Mouse (Mus musculus) liver, embryonic 11.5 days (tissue): ENCODE results near the gene Dcst1. TPM values are rescaled to one million over a fixed set of nuclear protein-coding genes. Genes with fewer than 3 reads are reported as not detected.

Experiments
- ATAC-seq: fragments of 200-750 bp; cut with Nextera tagmentation; replicated peaks from 2 replicates; pipeline ENCODE4 v1.8.0; 2017; ENCODE audit warnings: moderate number of reproducible peaks, mild to moderate bottlenecking, moderate TSS enrichment, moderate library complexity; ENCODE audit not compliant: low FRiP score
- DNase-seq: peaks from one replicate; pipeline ENCODE4 v3.0.0-alpha.2; 2017; ENCODE audit warnings: low spot score
- H3K27ac ChIP-seq: fragments of 300-500 bp; sonication (generic); 2 replicates; pipeline ENCODE4 v1.5.1; 2014; ENCODE audit warnings: mild to moderate bottlenecking, low read depth, low read length, control low read depth
- H3K27me3 ChIP-seq: fragments of 300-500 bp; sonication (generic); replicated peaks from 2 replicates; pipeline ENCODE4 v1.6.1; 2014; ENCODE audit warnings: low read length, mixed read lengths; ENCODE audit not compliant: control insufficient read depth, insufficient read depth
- H3K36me3 ChIP-seq: fragments of 300-500 bp; sonication (generic); 2 replicates; pipeline ENCODE4 v1.6.1; 2014; ENCODE audit warnings: mild to moderate bottlenecking, low read length, moderate library complexity, mixed read lengths; ENCODE audit not compliant: control insufficient read depth, insufficient read depth
- H3K4me1 ChIP-seq: fragments of 300-500 bp; sonication (generic); replicated peaks from 2 replicates; pipeline ENCODE4 v1.6.1; 2014; ENCODE audit warnings: low read length, mixed read lengths; ENCODE audit not compliant: control insufficient read depth, insufficient read depth
- H3K4me2 ChIP-seq: fragments of 300-500 bp; sonication (generic); 2 replicates; pipeline ENCODE4 v1.6.1; 2014; ENCODE audit warnings: mild to moderate bottlenecking, control low read depth, moderate library complexity
- H3K4me3 ChIP-seq: fragments of 300-500 bp; sonication (generic); 2 replicates; pipeline ENCODE4 v1.5.1; 2014; ENCODE audit warnings: low read depth, low read length, control low read depth
- H3K9ac ChIP-seq: fragments of 300-500 bp; sonication (generic); 2 replicates; pipeline ENCODE4 v1.6.1; 2014; ENCODE audit warnings: low read depth, low read length, control low read depth
- H3K9me3 ChIP-seq: fragments of 300-500 bp; sonication (generic); 2 replicates; pipeline ENCODE4 v1.6.1; 2016; ENCODE audit warnings: low read length, inconsistent platforms, mixed read lengths; ENCODE audit not compliant: control insufficient read depth
- WGBS: fragments of 180-500 bp; shearing (Covaris S2); extraction: QIAGEN DNeasy Blood & Tissue Kit; methylation state at CpG from one replicate; pipeline ENCODE4 v1.1.7; 2014; 5-methylcytosine and 5-hydroxymethylcytosine counted together
- polyA plus RNA-seq: library from polyadenylated mRNA; unstranded; fragments of >200 nt; fragmentation: Nextera tagmentation; extraction: Ambion mirVana; gene quantifications from 2 replicates; pipeline ENCODE4 v1.2.1, GENCODE M21; 2014

Gene Dcst1
- polyA plus RNA-seq, 1 experiment from 2014 or later = not detected

GRCm38 (mm10) chr3:89346815-89347540 is 18.1 kb downstream of the Dcst1 start:
- Histone ChIP-seq H3K36me3 (no peaks in the 10 kb centered on the region), H3K27ac (no peak overlapping the region), H3K27me3 (peaks cover 18% of the 10 kb centered on the region), H3K4me1 (peaks cover 9% of the 10 kb centered on the region), H3K9ac (no peak overlapping the region), H3K4me2 (no peak overlapping the region), H3K4me3 (no peak overlapping the region), H3K9me3 (no peaks in the 10 kb centered on the region)
- DNase-seq = no peak
- 68% methylated on average over 10 of the region's 10 CpGs for WGBS
- no peak for ATAC-seq

GRCm38 (mm10) chr3:89343279-89343678 is 21.8 kb downstream of the Dcst1 start:
- H3K27ac ChIP-seq = no peak overlapping the region
- H3K36me3 ChIP-seq = no peaks in the 10 kb centered on the region; the same call in 1 of the 2 replicates
- 81% methylated on average over 7 of the region's 7 CpGs for WGBS
- no peaks in the 10 kb centered on the region for H3K9me3 ChIP-seq
- H3K27me3 ChIP-seq = peaks cover 4% of the 10 kb centered on the region
- no peak overlapping the region for H3K9ac ChIP-seq
- no peak overlapping the region for H3K4me3 ChIP-seq
- ATAC-seq (no peak), DNase-seq (no peak)
- peaks cover 13% of the 10 kb centered on the region for H3K4me1 ChIP-seq
- no peak overlapping the region for H3K4me2 ChIP-seq

GRCm38 (mm10) chr3:89341794-89342193 is 23.3 kb downstream of the Dcst1 start:
- 88% methylated on average over 4 of the region's 4 CpGs for WGBS
- no peak overlapping the region for H3K27ac ChIP-seq
- no peak for ATAC-seq
- no peak overlapping the region for H3K9ac ChIP-seq
- H3K36me3 ChIP-seq = no peaks in the 10 kb centered on the region; the same call in 1 of the 2 replicates
- H3K4me2 ChIP-seq = no peak overlapping the region
- peaks cover 5% of the 10 kb centered on the region; the same call in 1 of the 2 replicates for H3K27me3 ChIP-seq
- no peak for DNase-seq
- H3K4me1 ChIP-seq = peaks cover 21% of the 10 kb centered on the region
- H3K9me3 ChIP-seq = no peaks in the 10 kb centered on the region
- H3K4me3 ChIP-seq = no peak overlapping the region

- Histone ChIP-seq H3K36me3 (no peaks in the 10 kb centered on the region; the same call in 1 of the 2 replicates), H3K4me1 (peaks cover 27% of the 10 kb centered on the region), H3K9ac (no peak overlapping the region), H3K27me3 (peaks cover 5% of the 10 kb centered on the region; the same call in 1 of the 2 replicates), H3K4me2 (peak overlapping the region; percentile 51), H3K9me3 (no peaks in the 10 kb centered on the region), H3K27ac (no peak overlapping the region), H3K4me3 (peak overlapping the region; percentile 28)
- 12% methylated on average over 11 of the region's 11 CpGs for WGBS
- DNase-seq = peak; percentile 76
- ATAC-seq = peak; percentile 27; the same call in 1 of the 2 replicates
Observed at GRCm38 (mm10) chr3:89340465-89340864, 24.6 kb downstream of the Dcst1 start.

GRCm38 (mm10) chr3:89339416-89339815 is 25.6 kb downstream of the Dcst1 start:
- 30% methylated on average over 8 of the region's 8 CpGs for WGBS
- Histone ChIP-seq H3K9ac (no peak overlapping the region), H3K4me3 (0 out of 2 replicates have a peak overlapping the region, but pooled peaks have one; percentile 1), H3K4me1 (peaks cover 27% of the 10 kb centered on the region), H3K36me3 (no peaks in the 10 kb centered on the region; the same call in 1 of the 2 replicates), H3K27ac (no peak overlapping the region; the same call in 1 of the 2 replicates), H3K9me3 (no peaks in the 10 kb centered on the region), H3K4me2 (no peak overlapping the region), H3K27me3 (peaks cover 5% of the 10 kb centered on the region; the same call in 1 of the 2 replicates)
- ATAC-seq (no peak), DNase-seq (peak; percentile 74)

GRCm38 (mm10) chr3:89337721-89338578 is 27.1 kb downstream of the Dcst1 start, which contains the start of gene Efna4:
TSS of gene Efna4 (minus strand) at chr3:89338028.
- Histone ChIP-seq H3K36me3 (peaks cover 6% of the 10 kb centered on the region; the same call in 1 of the 2 replicates), H3K4me3 (peak within 1 kb of the TSS; percentile 67), H3K4me2 (peak within 1 kb of the TSS; percentile 82), H3K9ac (peak within 1 kb of the TSS; percentile 64), H3K27ac (peak within 1 kb of the TSS; percentile 68), H3K27me3 (peaks cover 14% of the 10 kb centered on the region), H3K4me1 (peaks cover 27% of the 10 kb centered on the region), H3K9me3 (no peaks in the 10 kb centered on the region)
- 2% methylated on average over 42 of the region's 44 CpGs for WGBS
- DNase-seq = peak; percentile 75
- ATAC-seq = peak; percentile 75

- peaks cover 27% of the 10 kb centered on the region for H3K4me1 ChIP-seq
- peak overlapping the region; percentile 82 for H3K4me2 ChIP-seq
- peaks cover 15% of the 10 kb centered on the region for H3K27me3 ChIP-seq
- H3K9me3 ChIP-seq = no peaks in the 10 kb centered on the region
- peak overlapping the region; percentile 64 for H3K9ac ChIP-seq
- peak overlapping the region; percentile 68 for H3K27ac ChIP-seq
- peak overlapping the region; percentile 67 for H3K4me3 ChIP-seq
- H3K36me3 ChIP-seq = peaks cover 6% of the 10 kb centered on the region; the same call in 1 of the 2 replicates
- 3% methylated on average over 21 of the region's 21 CpGs for WGBS
- ATAC-seq (no peak), DNase-seq (no peak)
Observed at GRCm38 (mm10) chr3:89337062-89337720, 27.9 kb downstream of the Dcst1 start.

GRCm38 (mm10) chr3:89336529-89336928 is 28.5 kb downstream of the Dcst1 start:
- WGBS = 23% methylated on average over 6 of the region's 6 CpGs
- Histone ChIP-seq H3K27me3 (peaks cover 19% of the 10 kb centered on the region), H3K27ac (no peak overlapping the region)

More at GRCm38 (mm10) chr3:89336529-89336928, 28.5 kb downstream of the Dcst1 start:
- ATAC-seq (no peak), DNase-seq (no peak)
- Histone ChIP-seq H3K4me1 (peaks cover 27% of the 10 kb centered on the region), H3K36me3 (peaks cover 6% of the 10 kb centered on the region; the same call in 1 of the 2 replicates), H3K9ac (no peak overlapping the region), H3K4me3 (peak overlapping the region; percentile 67), H3K9me3 (no peaks in the 10 kb centered on the region), H3K4me2 (peak overlapping the region; percentile 82)
